ENCODE assay signal across 8 mouse cellular contexts in genomic region chr5:17556073-17556473, GRCm38 (mm10). TPM values are rescaled to one million over a fixed set of nuclear protein-coding genes. Genes with fewer than 3 reads are reported as not detected.
DNase-seq lines count a peak whose midpoint lies in the region; ATAC-seq lines count a peak whose summit lies in the region.

No protein-coding gene starts in this region.

- 51% methylated on average over 7 of the region's 7 CpGs for WGBS in limb, embryonic 11.5 days
- WGBS in limb, embryonic 10.5 days: 53% methylated on average over 7 of the region's 7 CpGs

- H3K4me3 ChIP-seq in limb, embryonic 11.5 days (ENCODE audit: low read depth, low read length): no peak overlapping the region
- no peak overlapping the region for H3K4me3 ChIP-seq in limb, embryonic 10.5 days

- peak; percentile 23 for DNase-seq in limb, embryonic 11.5 days (ENCODE audit: low spot score)
- no peak for DNase-seq in limb, embryonic 10.5 days (ENCODE audit: low spot score)
- peak; percentile 41 for DNase-seq in adrenal gland, postnatal 10 days
- DNase-seq in forelimb bud, embryonic 11.5 days (ENCODE audit: low read depth, low spot score): peak; percentile 57
- DNase-seq in lung, adult 18-20 months: peak; percentile 49 to 63
- DNase-seq in urinary bladder, postnatal 25 days (ENCODE audit: low spot score): peak; percentile 34
- DNase-seq in cerebellum, adult 8-10 months: no peak
- no peak for DNase-seq in heart, adult 8-10 months (ENCODE audit: low spot score)

- ATAC-seq in limb, embryonic 11.5 days (ENCODE audit: insufficient number of reproducible peaks, low FRiP score, low TSS enrichment, low read depth): no peak

- no peak overlapping the region for H3K4me2 ChIP-seq in limb, embryonic 11.5 days (ENCODE audit: low read depth, severe bottlenecking)

- no peaks in the 10 kb centered on the region for H3K27me3 ChIP-seq in limb, embryonic 11.5 days (ENCODE audit: control insufficient read depth, insufficient read depth, low read length)
- no peaks in the 10 kb centered on the region for H3K27me3 ChIP-seq in limb, embryonic 10.5 days (ENCODE audit: low read depth, poor library complexity, severe bottlenecking)

- no peak overlapping the region for H3K27ac ChIP-seq in limb, embryonic 11.5 days (replicated peaks; ENCODE audit: low read depth, low read length)
- no peak overlapping the region for H3K27ac ChIP-seq in limb, embryonic 10.5 days

- no peak overlapping the region for H3K9ac ChIP-seq in limb, embryonic 11.5 days (ENCODE audit: low read length)

- H3K4me1 ChIP-seq in limb, embryonic 11.5 days (ENCODE audit: control insufficient read depth, insufficient read depth, low read length): no peaks in the 10 kb centered on the region
- H3K4me1 ChIP-seq in limb, embryonic 10.5 days: peaks cover 3% of the 10 kb centered on the region; the same call in 1 of the 2 replicates

- no peaks in the 10 kb centered on the region for H3K36me3 ChIP-seq in limb, embryonic 11.5 days (ENCODE audit: control insufficient read depth, insufficient read depth, low read length)
- no peaks in the 10 kb centered on the region for H3K36me3 ChIP-seq in limb, embryonic 10.5 days

- H3K9me3 ChIP-seq in limb, embryonic 11.5 days (ENCODE audit: control insufficient read depth, low read length): no peaks in the 10 kb centered on the region
- H3K9me3 ChIP-seq in limb, embryonic 10.5 days (replicated peaks): no peaks in the 10 kb centered on the region

RNA-seq across cellular contexts. Expression of gene Sema3c, which starts 18.0 kb away (rescaled TPM):
- polyA plus RNA-seq in limb, embryonic 11.5 days (2014; fragmentation: Nextera tagmentation; extraction: Ambion mirVana): 15.8 and 16.8 TPM in 2 replicates
- 6.7 and 10.2 TPM in 2 replicates for polyA plus RNA-seq in limb, embryonic 10.5 days (2016; fragmentation: Nextera tagmentation; extraction: Ambion mirVana)
- 10 to 100 TPM; 20.4 to 24.8 TPM for total RNA-seq in adrenal gland, postnatal 10 days (2021)
- total RNA-seq in heart, adult 8-10 months (2022): 10 to 100 TPM; 20.3 to 22.2 (median 21.3) TPM

Comparison
In these comparisons a context has a peak if more than half of its experiments do, and no peak if none do; other contexts are left out.
1. DNase-seq: peak in limb, embryonic 11.5 days (single experiment), adrenal gland, postnatal 10 days (single experiment), forelimb bud, embryonic 11.5 days (single experiment), lung, adult 18-20 months (2 of 2) and urinary bladder, postnatal 25 days (single experiment); none in limb, embryonic 10.5 days (single experiment), cerebellum, adult 8-10 months (single experiment) and heart, adult 8-10 months (single experiment).